Mouse (Mus musculus): ENCODE results near the gene Rassf8.

GRCm38 (mm10) chr6:145789738-145790137 is 43.2 kb downstream of the Rassf8 start:
- no peak for TF ChIP-seq POLR2A (IDR thresholded peaks at IDR 0.05; ENCODE audit: insufficient read length, low read depth)
- TF ChIP-seq E2F4 (IDR thresholded peaks at IDR 0.05; ENCODE audit: insufficient read depth), result no peak
- TF ChIP-seq POLR2AphosphoS2 (IDR thresholded peaks at IDR 0.05; ENCODE audit: insufficient read length, low read depth), result no peak
- TF ChIP-seq MAX (IDR thresholded peaks at IDR 0.05; ENCODE audit: low read depth), result no peak
- no peak for TF ChIP-seq MYOD1 (IDR thresholded peaks at IDR 0.05; ENCODE audit: control insufficient read depth in 1 of 3, insufficient read length in 2 of 3, low read depth in 2 of 3)
- TF ChIP-seq CEBPB (IDR thresholded peaks at IDR 0.05; ENCODE audit: insufficient read depth, poor library complexity, severe bottlenecking), result no peak
- no peak for TF ChIP-seq TCF3 (IDR thresholded peaks at IDR 0.05; ENCODE audit: insufficient read length, low read depth)
- TF ChIP-seq TCF12 (IDR thresholded peaks at IDR 0.05; ENCODE audit: insufficient read depth, poor library complexity, severe bottlenecking), result no peak
- no peak for TF ChIP-seq USF1 (IDR thresholded peaks at IDR 0.05; ENCODE audit: low read depth)
- TF ChIP-seq REST (IDR thresholded peaks at IDR 0.05; ENCODE audit: insufficient read depth, insufficient read length), result no peak
- TF ChIP-seq SRF (IDR thresholded peaks at IDR 0.05; ENCODE audit: control insufficient read depth, insufficient read length, low read depth), result no peak
- no peak for TF ChIP-seq MYOG (IDR thresholded peaks at IDR 0.05; ENCODE audit: control insufficient read depth in 1 of 3, insufficient read depth in 1 of 3, insufficient read length in 2 of 3, low read depth in 2 of 3)

Measured in myocyte (in vitro differentiated cells).